Mouse (Mus musculus): ENCODE measurements at regions not wholly inside any gene's neighbourhood (a gene's known extent, or its start where the extent isn't known, plus 50 kb on each side); places are given as distances from the start of the nearest gene placed in this dataset.

DNA sequence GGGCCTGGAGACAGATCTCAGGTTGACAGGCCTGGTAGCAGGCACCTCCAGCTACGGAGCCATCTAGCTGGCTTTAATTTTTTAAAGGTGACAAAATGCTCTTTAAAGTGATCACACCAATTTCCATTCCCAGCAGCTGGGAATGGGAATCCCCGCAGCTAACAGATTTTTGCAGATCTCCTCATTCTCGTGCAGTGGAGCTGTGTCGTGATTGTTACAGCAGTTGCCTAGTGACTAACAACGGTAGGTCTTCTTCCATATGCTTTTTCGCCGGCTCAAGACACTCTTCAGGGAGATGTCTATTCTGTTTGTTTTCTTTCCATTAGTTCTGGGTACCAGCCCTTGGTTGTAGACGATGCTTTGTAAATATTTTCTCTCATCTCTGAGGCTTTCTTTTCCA is 109.3 kb downstream of the Bcl2l11 start:
- H3K9me3 ChIP-seq (ENCODE audit: control insufficient read depth, low read length), result no peaks in the 10 kb centered on the region
- no peaks in the 10 kb centered on the region for H3K4me1 ChIP-seq (ENCODE audit: control insufficient read depth, insufficient read depth, low read depth, low read length)
- no peak overlapping the region for H3K4me2 ChIP-seq (ENCODE audit: low read length)
- ATAC-seq, result no peak
- H3K9ac ChIP-seq (ENCODE audit: low read depth, low read length), result no peak overlapping the region
- no peak overlapping the region for H3K4me3 ChIP-seq (ENCODE audit: low read length)
- whole genome bisulfite sequencing, result 42% methylated on average over 8 of the region's 8 CpGs
- no peak overlapping the region for H3K27ac ChIP-seq (ENCODE audit: low read depth, low read length)
- no peaks in the 10 kb centered on the region for H3K36me3 ChIP-seq (ENCODE audit: control insufficient read depth, insufficient read depth, low read length)
- H3K27me3 ChIP-seq (replicated peaks; ENCODE audit: control insufficient read depth, insufficient read depth, low read length), result no peaks in the 10 kb centered on the region

DNA sequence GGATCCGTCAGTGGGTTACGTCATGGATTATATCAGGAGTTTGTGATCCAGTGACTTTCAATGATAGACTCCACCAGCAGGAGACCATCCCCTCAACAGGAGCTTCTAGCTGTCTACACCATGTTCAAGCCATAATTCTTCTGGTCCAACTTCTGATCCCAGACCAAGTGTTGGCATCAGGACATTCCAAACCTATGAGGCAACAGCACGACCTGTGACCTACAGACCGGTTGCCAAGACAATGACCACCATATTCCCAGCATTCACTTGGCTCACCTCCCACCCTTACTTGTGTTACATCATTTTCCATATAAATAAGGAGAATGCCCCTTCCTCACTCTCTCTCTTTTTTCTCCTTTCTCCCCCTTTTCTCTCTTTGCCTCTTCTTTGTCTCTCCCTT is 113.6 kb downstream of the Bcl2l11 start:
- 92% methylated on average over 4 of the region's 4 CpGs for WGBS
- Histone ChIP-seq H3K36me3 (ENCODE audit: control insufficient read depth, insufficient read depth, low read length) (no peaks in the 10 kb centered on the region), H3K4me3 (ENCODE audit: low read length) (no peak overlapping the region), H3K27me3 (replicated peaks; ENCODE audit: control insufficient read depth, insufficient read depth, low read length) (no peaks in the 10 kb centered on the region), H3K4me2 (ENCODE audit: low read length) (no peak overlapping the region), H3K9ac (ENCODE audit: low read depth, low read length) (no peak overlapping the region), H3K27ac (ENCODE audit: low read depth, low read length) (no peak overlapping the region), H3K4me1 (ENCODE audit: control insufficient read depth, insufficient read depth, low read depth, low read length) (no peaks in the 10 kb centered on the region), H3K9me3 (ENCODE audit: control insufficient read depth, low read length) (no peaks in the 10 kb centered on the region)
- no peak for ATAC-seq

DNA sequence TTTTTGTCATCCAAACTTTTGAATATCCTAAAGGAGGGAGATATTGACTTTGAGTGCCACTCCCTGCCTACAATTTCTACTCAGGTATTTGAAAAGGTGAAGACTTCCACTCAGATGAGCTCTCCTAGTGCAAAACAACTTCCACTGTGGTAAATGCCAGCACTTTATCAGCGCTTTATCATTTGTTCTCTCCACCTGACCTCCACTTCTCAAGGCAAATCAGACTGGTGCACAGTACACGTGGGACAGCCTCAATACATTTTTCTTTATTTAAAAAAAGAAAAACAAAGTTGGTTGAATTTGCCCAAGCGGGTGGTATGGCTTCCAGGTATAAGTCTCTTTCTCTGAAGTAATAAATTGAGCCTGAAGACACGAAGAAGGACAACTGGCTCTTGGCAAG is 114.2 kb downstream of the Bcl2l11 start:
- 60% methylated on average over 4 of the region's 4 CpGs for WGBS
- ATAC-seq, result no peak

DNA sequence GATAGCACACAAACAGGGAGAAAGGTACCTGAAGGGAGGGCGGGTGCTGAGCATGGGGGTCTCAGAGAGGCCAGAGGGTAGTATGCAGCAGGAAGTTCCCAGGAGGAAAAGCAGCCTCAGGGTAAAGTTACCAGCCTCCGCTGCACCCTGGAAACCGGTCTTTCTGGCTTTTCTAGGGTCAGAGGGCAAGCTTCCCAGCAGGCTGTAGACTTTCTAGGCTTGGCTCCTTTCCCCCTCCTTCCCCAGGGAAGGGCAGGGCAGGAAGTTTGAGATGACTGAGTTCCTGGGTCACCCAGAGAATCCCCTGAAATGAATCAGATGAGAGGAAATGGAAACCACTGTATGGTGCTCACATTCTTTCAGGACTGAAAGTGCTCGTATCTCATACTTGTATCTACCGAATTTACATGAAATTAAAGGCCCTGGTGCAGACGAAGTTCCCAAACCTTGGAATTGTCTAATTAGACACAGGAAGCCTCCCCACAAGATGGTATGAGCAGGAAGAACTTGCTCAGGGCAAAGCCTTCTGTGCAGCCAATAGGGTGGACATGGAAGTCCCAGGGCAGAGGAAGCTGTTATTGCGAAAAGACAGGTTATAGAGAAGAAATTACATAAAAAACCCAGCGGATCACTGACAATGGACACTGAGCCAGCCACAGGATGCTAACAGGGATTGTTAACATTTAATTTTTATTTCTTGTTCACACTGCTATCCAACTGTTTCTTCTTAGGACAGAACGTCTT is 114.9 kb downstream of the Bcl2l11 start:
- WGBS, result 35% methylated on average over 9 of the region's 9 CpGs
- no peak for ATAC-seq
- no peaks in the 10 kb centered on the region for H3K36me3 ChIP-seq (ENCODE audit: control insufficient read depth, insufficient read depth, low read length)
- H3K9ac ChIP-seq (ENCODE audit: low read depth, low read length), result no peak overlapping the region
- no peaks in the 10 kb centered on the region for H3K9me3 ChIP-seq (ENCODE audit: control insufficient read depth, low read length)
- no peak overlapping the region for H3K27ac ChIP-seq (ENCODE audit: low read depth, low read length)
- no peak overlapping the region for H3K4me3 ChIP-seq (ENCODE audit: low read length)
- peaks cover under 1% of the 10 kb centered on the region; the same call in 1 of the 2 replicates for H3K4me1 ChIP-seq (ENCODE audit: control insufficient read depth, insufficient read depth, low read depth, low read length)
- no peaks in the 10 kb centered on the region for H3K27me3 ChIP-seq (replicated peaks; ENCODE audit: control insufficient read depth, insufficient read depth, low read length)
- H3K4me2 ChIP-seq (ENCODE audit: low read length), result no peak overlapping the region

More for the DNA sequence above, 114.2 kb downstream of the Bcl2l11 start:
- no peak overlapping the region for H3K4me2 ChIP-seq (ENCODE audit: low read length)
- H3K4me3 ChIP-seq (ENCODE audit: low read length), result no peak overlapping the region
- no peaks in the 10 kb centered on the region for H3K9me3 ChIP-seq (ENCODE audit: control insufficient read depth, low read length)
- no peaks in the 10 kb centered on the region for H3K36me3 ChIP-seq (ENCODE audit: control insufficient read depth, insufficient read depth, low read length)
- H3K9ac ChIP-seq (ENCODE audit: low read depth, low read length), result no peak overlapping the region
- no peaks in the 10 kb centered on the region for H3K4me1 ChIP-seq (ENCODE audit: control insufficient read depth, insufficient read depth, low read depth, low read length)
- no peaks in the 10 kb centered on the region for H3K27me3 ChIP-seq (replicated peaks; ENCODE audit: control insufficient read depth, insufficient read depth, low read length)
- H3K27ac ChIP-seq (ENCODE audit: low read depth, low read length), result no peak overlapping the region

DNA sequence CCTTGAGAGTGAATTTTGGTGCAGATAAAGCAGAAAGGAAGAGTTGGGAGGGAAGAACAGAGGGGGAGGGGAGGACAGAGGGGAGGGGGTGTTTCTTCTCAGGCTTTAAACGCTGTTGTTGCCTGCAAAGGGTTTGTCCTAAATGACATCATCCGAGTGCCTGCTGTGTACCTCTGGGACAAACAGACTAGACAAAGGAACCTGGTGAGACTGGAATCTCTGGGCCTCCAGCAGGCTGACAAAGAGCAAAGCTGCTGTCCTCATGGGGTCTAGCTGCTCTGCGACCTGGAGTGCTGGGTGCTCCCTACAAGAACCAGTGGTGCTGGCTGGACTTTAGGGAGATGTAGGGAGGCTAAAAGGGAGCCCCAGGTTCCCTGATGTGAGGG is 115.4 kb downstream of the Bcl2l11 start:
- H3K27me3 ChIP-seq (replicated peaks; ENCODE audit: control insufficient read depth, insufficient read depth, low read length), result no peaks in the 10 kb centered on the region
- 3% methylated on average over 3 of the region's 3 CpGs for WGBS
- H3K9me3 ChIP-seq (ENCODE audit: control insufficient read depth, low read length), result no peaks in the 10 kb centered on the region
- H3K4me2 ChIP-seq (ENCODE audit: low read length), result no peak overlapping the region
- H3K9ac ChIP-seq (ENCODE audit: low read depth, low read length), result no peak overlapping the region
- no peaks in the 10 kb centered on the region for H3K36me3 ChIP-seq (ENCODE audit: control insufficient read depth, insufficient read depth, low read length)
- ATAC-seq, result no peak
- no peak overlapping the region for H3K27ac ChIP-seq (ENCODE audit: low read depth, low read length)
- peaks cover 2% of the 10 kb centered on the region; the same call in 1 of the 2 replicates for H3K4me1 ChIP-seq (ENCODE audit: control insufficient read depth, insufficient read depth, low read depth, low read length)
- H3K4me3 ChIP-seq (ENCODE audit: low read length), result no peak overlapping the region

DNA sequence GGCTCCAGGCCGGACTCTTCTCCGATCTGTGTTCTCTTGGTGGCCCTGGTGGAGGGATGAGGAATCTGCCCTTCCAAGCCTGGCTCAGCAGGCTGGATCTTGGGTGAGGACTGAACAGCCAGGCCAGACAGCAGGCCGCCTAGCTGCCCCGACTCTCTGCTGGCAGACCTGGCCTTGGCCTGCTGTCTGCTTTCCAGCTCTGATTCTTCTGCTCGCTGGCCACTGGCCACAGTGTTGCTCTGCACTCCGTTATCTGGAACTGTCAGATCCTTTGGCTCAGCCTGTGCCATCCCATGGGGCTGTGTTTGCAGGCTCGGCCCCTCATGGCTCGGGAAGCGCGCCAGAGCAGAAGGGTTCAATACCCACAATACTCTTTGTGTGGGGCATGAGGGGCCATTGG is 119.7 kb downstream of the Bcl2l11 start:
- peaks cover 2% of the 10 kb centered on the region; the same call in 1 of the 2 replicates for H3K4me1 ChIP-seq (ENCODE audit: control insufficient read depth, insufficient read depth, low read depth, low read length)
- no peaks in the 10 kb centered on the region for H3K36me3 ChIP-seq (ENCODE audit: control insufficient read depth, insufficient read depth, low read length)
- no peak overlapping the region for H3K4me2 ChIP-seq (ENCODE audit: low read length)
- H3K27me3 ChIP-seq (replicated peaks; ENCODE audit: control insufficient read depth, insufficient read depth, low read length), result no peaks in the 10 kb centered on the region
- H3K9ac ChIP-seq (ENCODE audit: low read depth, low read length), result no peak overlapping the region
- H3K4me3 ChIP-seq (ENCODE audit: low read length), result no peak overlapping the region
- WGBS, result 52% methylated on average over 10 of the region's 10 CpGs
- ATAC-seq, result peak; percentile 96
- peaks cover 2% of the 10 kb centered on the region; the same call in 1 of the 2 replicates for H3K9me3 ChIP-seq (ENCODE audit: control insufficient read depth, low read length)
- no peak overlapping the region; the same call in 1 of the 2 replicates for H3K27ac ChIP-seq (ENCODE audit: low read depth, low read length)

DNA sequence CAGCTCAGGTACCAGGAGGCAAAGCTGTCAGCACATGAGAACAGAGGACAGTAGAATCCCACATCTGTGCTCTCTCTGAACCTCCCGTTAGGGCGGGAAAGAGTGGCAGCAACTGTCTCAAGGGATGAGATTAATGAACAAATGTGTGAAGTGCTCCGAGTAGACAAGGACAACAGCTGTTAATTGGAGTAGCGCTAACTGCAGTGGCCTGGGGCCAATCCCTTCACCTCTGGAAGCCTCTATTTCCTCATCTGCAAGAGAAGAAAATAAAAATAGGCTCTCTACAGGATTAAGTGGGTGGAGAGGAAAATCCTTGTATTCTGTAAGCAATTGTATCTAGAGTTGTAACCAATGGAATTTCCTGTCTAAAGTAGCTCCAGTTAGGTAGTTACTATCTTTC is 122.1 kb downstream of the Bcl2l11 start:
- H3K4me3 ChIP-seq (ENCODE audit: low read length), result no peak overlapping the region
- peaks cover 2% of the 10 kb centered on the region; the same call in 1 of the 2 replicates for H3K4me1 ChIP-seq (ENCODE audit: control insufficient read depth, insufficient read depth, low read depth, low read length)
- 20% methylated on average over 4 of the region's 4 CpGs for WGBS
- no peak for ATAC-seq
- no peak overlapping the region for H3K4me2 ChIP-seq (ENCODE audit: low read length)
- no peak overlapping the region for H3K9ac ChIP-seq (ENCODE audit: low read depth, low read length)
- peaks cover 2% of the 10 kb centered on the region; the same call in 1 of the 2 replicates for H3K9me3 ChIP-seq (ENCODE audit: control insufficient read depth, low read length)
- no peaks in the 10 kb centered on the region for H3K27me3 ChIP-seq (replicated peaks; ENCODE audit: control insufficient read depth, insufficient read depth, low read length)
- no peak overlapping the region for H3K27ac ChIP-seq (ENCODE audit: low read depth, low read length)
- no peaks in the 10 kb centered on the region for H3K36me3 ChIP-seq (ENCODE audit: control insufficient read depth, insufficient read depth, low read length)

DNA sequence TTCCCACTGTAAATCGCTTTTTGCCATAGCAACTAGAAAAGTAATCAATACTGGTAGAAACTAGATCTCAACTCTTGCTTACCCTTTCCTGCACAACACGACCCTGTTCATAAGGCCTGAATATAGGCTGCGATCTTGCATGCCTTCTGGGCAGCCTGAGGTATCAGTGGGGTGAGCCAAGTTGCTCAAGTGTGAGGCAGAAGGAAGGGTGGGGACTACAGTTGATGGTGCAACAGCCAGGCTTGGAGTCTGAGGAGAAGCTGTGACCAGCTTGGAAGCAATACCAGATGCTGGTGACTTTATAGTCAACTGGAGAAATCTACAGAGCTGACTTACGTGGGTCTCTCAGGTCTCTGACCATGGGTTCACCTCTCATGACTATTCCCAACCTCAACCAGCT is 123.3 kb downstream of the Bcl2l11 start:
- peaks cover 2% of the 10 kb centered on the region; the same call in 1 of the 2 replicates for H3K9me3 ChIP-seq (ENCODE audit: control insufficient read depth, low read length)
- peaks cover 2% of the 10 kb centered on the region; the same call in 1 of the 2 replicates for H3K4me1 ChIP-seq (ENCODE audit: control insufficient read depth, insufficient read depth, low read depth, low read length)
- ATAC-seq, result no peak
- H3K27me3 ChIP-seq (replicated peaks; ENCODE audit: control insufficient read depth, insufficient read depth, low read length), result no peaks in the 10 kb centered on the region
- H3K36me3 ChIP-seq (ENCODE audit: control insufficient read depth, insufficient read depth, low read length), result no peaks in the 10 kb centered on the region
- H3K4me2 ChIP-seq (ENCODE audit: low read length), result no peak overlapping the region
- H3K27ac ChIP-seq (ENCODE audit: low read depth, low read length), result no peak overlapping the region
- H3K4me3 ChIP-seq (ENCODE audit: low read length), result no peak overlapping the region
- H3K9ac ChIP-seq (ENCODE audit: low read depth, low read length), result no peak overlapping the region
- 92% methylated on average over 4 of the region's 4 CpGs for WGBS

DNA sequence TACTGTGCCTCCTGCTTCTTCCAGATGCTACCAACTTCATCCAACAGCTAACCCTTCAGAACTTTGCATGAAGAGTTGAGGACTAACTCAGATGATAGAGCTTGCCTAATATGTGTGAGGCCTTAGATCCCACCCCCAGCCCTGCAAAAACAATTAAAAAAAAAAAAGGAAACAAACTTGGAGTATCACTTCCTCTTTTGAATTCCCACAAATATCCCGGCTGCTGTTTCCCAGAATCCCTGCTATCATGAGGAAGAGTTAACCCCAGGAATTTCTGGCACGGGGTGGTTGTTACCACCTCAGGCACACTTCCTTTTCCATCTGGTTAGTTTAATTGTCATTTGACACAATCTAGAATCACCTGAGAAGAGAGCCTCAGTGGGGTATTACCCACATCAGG is 123.8 kb downstream of the Bcl2l11 start:
- Histone ChIP-seq H3K27ac (ENCODE audit: low read depth, low read length) (no peak overlapping the region), H3K9me3 (ENCODE audit: control insufficient read depth, low read length) (peaks cover 2% of the 10 kb centered on the region; the same call in 1 of the 2 replicates), H3K4me1 (ENCODE audit: control insufficient read depth, insufficient read depth, low read depth, low read length) (peaks cover 2% of the 10 kb centered on the region; the same call in 1 of the 2 replicates), H3K4me3 (ENCODE audit: low read length) (no peak overlapping the region), H3K27me3 (replicated peaks; ENCODE audit: control insufficient read depth, insufficient read depth, low read length) (no peaks in the 10 kb centered on the region), H3K9ac (ENCODE audit: low read depth, low read length) (no peak overlapping the region), H3K36me3 (ENCODE audit: control insufficient read depth, insufficient read depth, low read length) (no peaks in the 10 kb centered on the region), H3K4me2 (ENCODE audit: low read length) (no peak overlapping the region)
- 96% methylated on average over 2 of the region's 2 CpGs for WGBS
- no peak for ATAC-seq
